Mouse (Mus musculus) embryonic facial prominence, embryonic 11.5 days (tissue): Measurements from ENCODE around the gene Nek8. TPM values are rescaled to one million over a fixed set of nuclear protein-coding genes. Genes with fewer than 3 reads are reported as not detected.

Experiments used
- ATAC-seq: fragments of 200-750 bp; cut with Nextera tagmentation; replicated peaks from 2 replicates; pipeline ENCODE4 v1.8.0; 2017; ENCODE audit warnings: low read depth; ENCODE audit not compliant: insufficient number of reproducible peaks, low FRiP score, low TSS enrichment
- DNase-seq: peaks from one replicate; pipeline ENCODE4 v3.0.0-alpha.2; 2015; ENCODE audit warnings: low spot score
- H3K27ac ChIP-seq: fragments of 300-500 bp; sonication (generic); replicated peaks from 2 replicates; pipeline ENCODE4 v1.5.1; 2014; ENCODE audit warnings: mild to moderate bottlenecking, low read depth, low read length, control low read depth
- H3K27me3 ChIP-seq: fragments of 300-500 bp; sonication (generic); 2 replicates; pipeline ENCODE4 v1.6.1; 2014; ENCODE audit warnings: mild to moderate bottlenecking, low read length, moderate library complexity, mixed read lengths; ENCODE audit not compliant: control insufficient read depth, insufficient read depth
- H3K36me3 ChIP-seq: fragments of 300-500 bp; sonication (generic); replicated peaks from 2 replicates; pipeline ENCODE4 v1.6.1; 2014; ENCODE audit warnings: low read depth, mild to moderate bottlenecking, low read length, moderate library complexity, mixed read lengths; ENCODE audit not compliant: control insufficient read depth, insufficient read depth
- H3K4me1 ChIP-seq: fragments of 300-500 bp; sonication (generic); 2 replicates; pipeline ENCODE4 v1.6.1; 2014; ENCODE audit warnings: low read length, mixed read lengths; ENCODE audit not compliant: control insufficient read depth, insufficient read depth
- H3K4me2 ChIP-seq: fragments of 300-500 bp; sonication (generic); 2 replicates; pipeline ENCODE4 v1.6.1; 2014; ENCODE audit warnings: low read depth, mild to moderate bottlenecking, control low read depth, low read length, moderate library complexity
- H3K4me3 ChIP-seq: fragments of 300-500 bp; sonication (generic); 2 replicates; pipeline ENCODE4 v1.5.1; 2014; ENCODE audit warnings: low read depth, low read length, control low read depth
- H3K9ac ChIP-seq: fragments of 300-500 bp; sonication (generic); replicated peaks from 2 replicates; pipeline ENCODE4 v1.6.1; 2014; ENCODE audit warnings: mild to moderate bottlenecking, control low read depth, low read length
- H3K9me3 ChIP-seq: fragments of 300-500 bp; sonication (generic); replicated peaks from 2 replicates; pipeline ENCODE4 v1.6.1; 2016; ENCODE audit warnings: mild to moderate bottlenecking, low read length, inconsistent platforms, mixed read lengths; ENCODE audit not compliant: control insufficient read depth
- WGBS: fragments of 180-500 bp; shearing (Covaris S2); extraction: QIAGEN DNeasy Blood & Tissue Kit; methylation state at CpG from one replicate; pipeline ENCODE4 v1.1.7; 2014; 5-methylcytosine and 5-hydroxymethylcytosine counted together
- polyA plus RNA-seq: library from polyadenylated mRNA; unstranded; fragments of >200 nt; fragmentation: Nextera tagmentation; extraction: Ambion mirVana; gene quantifications from 2 replicates; pipeline ENCODE4 v1.2.1, GENCODE M21; 2014

Gene Nek8
- polyA plus RNA-seq, 1 experiment from 2014 or later: 8.6 TPM

DNA sequence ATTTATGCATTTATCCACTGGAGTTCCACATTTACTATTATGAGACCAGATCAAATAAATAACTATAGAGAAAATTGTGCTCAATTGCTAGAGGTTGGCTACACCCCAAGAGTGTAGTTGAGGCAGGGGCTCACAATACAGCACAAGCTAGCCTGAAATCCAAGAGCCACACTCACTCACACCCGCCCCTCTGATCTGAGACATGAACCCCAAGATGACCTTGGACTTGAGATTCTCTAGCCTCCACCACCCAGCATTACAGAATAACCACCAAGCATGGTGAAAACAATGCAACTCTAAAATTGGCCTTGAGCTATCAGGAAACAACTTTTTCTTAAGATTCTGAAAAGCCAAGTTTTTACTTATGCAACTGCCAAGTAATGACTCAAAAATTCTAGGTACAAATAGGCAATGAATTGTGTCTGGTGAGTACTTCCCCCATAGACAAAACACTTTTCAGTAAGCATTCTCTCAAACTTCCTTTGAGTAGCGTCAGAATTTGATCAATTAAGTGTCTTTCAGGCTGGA, 5.4 kb upstream of the Nek8 start:
- Histone ChIP-seq H3K4me2 (peak overlapping the region; percentile 61), H3K4me3 (peak overlapping the region; percentile 90), H3K4me1 (peaks cover 7% of the 10 kb centered on the region; the same call in 1 of the 2 replicates), H3K9me3 (no peaks in the 10 kb centered on the region), H3K9ac (peak overlapping the region; percentile 95), H3K27me3 (no peaks in the 10 kb centered on the region), H3K36me3 (peaks cover 16% of the 10 kb centered on the region), H3K27ac (no peak overlapping the region)
- ATAC-seq (no peak), DNase-seq (no peak)
- WGBS: 45% methylated on average over 2 of the region's 2 CpGs

GRCm38 (mm10) chr11:78180081-78180761, 3.7 kb upstream of the Nek8 start:
- Histone ChIP-seq H3K4me3 (peak overlapping the region; percentile 6), H3K9ac (no peak overlapping the region; the same call in none of the 2 replicates)

DNA sequence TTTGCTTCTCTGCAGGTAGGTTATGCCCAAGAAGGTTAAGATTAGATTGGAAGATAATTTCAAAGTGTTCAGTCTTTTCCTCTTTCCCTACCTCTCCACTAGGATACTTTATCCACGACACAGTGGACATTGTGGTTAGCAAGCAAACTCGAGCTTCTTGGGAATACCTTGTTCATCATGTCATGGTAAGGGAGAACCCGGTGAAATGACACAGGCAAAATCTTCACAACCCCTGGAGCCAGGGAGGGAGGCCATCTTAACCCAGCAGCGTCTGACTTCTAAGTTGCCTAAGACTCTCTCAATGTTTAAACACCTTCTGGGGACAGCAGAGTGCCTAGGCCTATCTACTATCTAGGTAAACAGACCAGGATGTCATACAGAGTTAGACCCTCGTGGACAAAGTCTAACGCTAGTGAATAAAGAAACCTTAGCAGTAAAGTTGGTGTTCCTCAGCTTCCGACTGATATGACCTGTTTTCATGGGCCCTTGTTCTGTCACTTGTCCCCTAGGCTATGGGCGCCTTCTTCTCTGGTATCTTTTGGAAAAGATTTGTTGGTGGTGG, 3.0 kb upstream of the Nek8 start:
- Histone ChIP-seq H3K36me3 (peaks cover 16% of the 10 kb centered on the region), H3K4me1 (peaks cover 7% of the 10 kb centered on the region; the same call in 1 of the 2 replicates), H3K27ac (no peak overlapping the region), H3K9me3 (no peaks in the 10 kb centered on the region), H3K4me3 (peak overlapping the region; percentile 48), H3K27me3 (no peaks in the 10 kb centered on the region), H3K4me2 (peak overlapping the region; percentile 84), H3K9ac (peak overlapping the region; percentile 73)
- no peak for DNase-seq
- ATAC-seq: no peak
- WGBS: 30% methylated on average over 8 of the region's 8 CpGs

More at GRCm38 (mm10) chr11:78180081-78180761, 3.7 kb upstream of the Nek8 start:
- no peaks in the 10 kb centered on the region for H3K9me3 ChIP-seq
- H3K4me1 ChIP-seq: peaks cover 7% of the 10 kb centered on the region; the same call in 1 of the 2 replicates
- H3K4me2 ChIP-seq: peak overlapping the region; percentile 13; the same call in 1 of the 2 replicates
- H3K27me3 ChIP-seq: no peaks in the 10 kb centered on the region
- peak overlapping the region; percentile 28; the same call in 1 of the 2 replicates for H3K27ac ChIP-seq
- peaks cover 16% of the 10 kb centered on the region for H3K36me3 ChIP-seq
- no peak for ATAC-seq
- DNase-seq: no peak
- 77% methylated on average over 6 of the region's 6 CpGs for WGBS

GRCm38 (mm10) chr11:78178859-78179437, 2.5 kb upstream of the Nek8 start:
- Histone ChIP-seq H3K4me1 (peaks cover 7% of the 10 kb centered on the region; the same call in 1 of the 2 replicates), H3K27me3 (no peaks in the 10 kb centered on the region), H3K9ac (peak overlapping the region; percentile 73), H3K27ac (peak overlapping the region; percentile 88), H3K36me3 (peaks cover 16% of the 10 kb centered on the region), H3K4me3 (peak overlapping the region; percentile 48), H3K4me2 (peak overlapping the region; percentile 84), H3K9me3 (no peaks in the 10 kb centered on the region)
- 1% methylated on average over 29 of the region's 29 CpGs for WGBS
- DNase-seq: peak; percentile 71
- 0 out of 2 replicates have a peak, but pooled peaks have one; percentile 4 for ATAC-seq

GRCm38 (mm10) chr11:78177903-78178858, 1.7 kb upstream of the Nek8 start:
- peaks cover 16% of the 10 kb centered on the region for H3K36me3 ChIP-seq
- H3K4me2 ChIP-seq: peak overlapping the region; percentile 84
- H3K27me3 ChIP-seq: no peaks in the 10 kb centered on the region
- H3K4me1 ChIP-seq: peaks cover 7% of the 10 kb centered on the region; the same call in 1 of the 2 replicates
- peak overlapping the region; percentile 48 for H3K4me3 ChIP-seq
- DNase-seq: peak; percentile 98
- no peaks in the 10 kb centered on the region for H3K9me3 ChIP-seq
- peak; percentile 76 for ATAC-seq
- under 1% methylated on average over 70 of the region's 84 CpGs for WGBS
- H3K9ac ChIP-seq: peak overlapping the region; percentile 73
- peak overlapping the region; percentile 88 for H3K27ac ChIP-seq

DNA sequence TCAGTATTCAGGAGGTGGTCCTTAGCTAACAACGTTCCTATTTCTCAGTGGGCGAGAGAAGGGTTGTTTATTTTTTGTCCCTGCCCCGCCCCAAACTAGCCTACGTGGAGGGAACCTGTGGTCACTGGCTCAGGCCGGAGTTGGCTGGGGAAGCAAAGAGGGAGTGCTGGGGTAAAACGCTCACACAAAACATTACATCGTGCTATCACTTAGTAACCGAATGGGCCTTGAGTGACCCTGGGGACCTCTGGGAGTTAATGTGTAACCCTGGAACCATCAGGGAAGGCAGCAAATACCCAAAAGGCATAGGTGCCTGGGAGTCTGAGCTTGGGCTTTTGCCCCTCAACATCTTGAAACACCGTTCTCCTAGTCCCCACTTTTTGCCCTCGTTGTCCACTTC, 962 bp upstream of the Nek8 start:
- H3K4me1 ChIP-seq: peaks cover 7% of the 10 kb centered on the region; the same call in 1 of the 2 replicates
- peak; percentile 1; the same call in 1 of the 2 replicates for ATAC-seq
- H3K9ac ChIP-seq: peak overlapping the region; percentile 43
- 1% methylated on average over 10 of the region's 10 CpGs for WGBS
- no peaks in the 10 kb centered on the region for H3K27me3 ChIP-seq
- no peak overlapping the region for H3K27ac ChIP-seq
- H3K4me2 ChIP-seq: peak overlapping the region; percentile 84
- DNase-seq: no peak
- peaks cover 16% of the 10 kb centered on the region for H3K36me3 ChIP-seq
- H3K4me3 ChIP-seq: peak overlapping the region; percentile 48
- H3K9me3 ChIP-seq: no peaks in the 10 kb centered on the region

- H3K27ac ChIP-seq: no peak overlapping the region; the same call in 1 of the 2 replicates
- H3K9me3 ChIP-seq: no peaks in the 10 kb centered on the region
- under 1% methylated on average over 23 of the region's 23 CpGs for WGBS
- H3K4me1 ChIP-seq: peaks cover 7% of the 10 kb centered on the region; the same call in 1 of the 2 replicates
- H3K27me3 ChIP-seq: no peaks in the 10 kb centered on the region
- H3K9ac ChIP-seq: peak overlapping the region; percentile 43
- H3K36me3 ChIP-seq: peaks cover 16% of the 10 kb centered on the region
- H3K4me2 ChIP-seq: peak overlapping the region; percentile 84
- DNase-seq (no peak), ATAC-seq (no peak)
- H3K4me3 ChIP-seq: peak overlapping the region; percentile 48
These were observed 443 bp upstream of the Nek8 start for GRCm38 (mm10) chr11:78176905-78177331.
